Mouse (Mus musculus) embryo, embryonic 10.5 days (tissue): ENCODE data around the gene Clhc1.
"Not testable (repeated sequence)": the region's sequence is repeated elsewhere in the genome, so short reads cannot be mapped to it uniquely, and the experiment has no call there.

Experiments used
- DNase-seq: peaks from one replicate; pipeline ENCODE4 v3.0.0-alpha.2; 2015; ENCODE audit warnings: low spot score

Gene Clhc1

GRCm38 (mm10) chr11:29547752-29548503, at the start of gene Clhc1, which contains the start of gene Rps27a:
Clhc1 (plus strand) TSS chr11:29547950.
Rps27a (minus strand) TSS chr11:29548109.
- peak; percentile 93 for DNase-seq

DNA sequence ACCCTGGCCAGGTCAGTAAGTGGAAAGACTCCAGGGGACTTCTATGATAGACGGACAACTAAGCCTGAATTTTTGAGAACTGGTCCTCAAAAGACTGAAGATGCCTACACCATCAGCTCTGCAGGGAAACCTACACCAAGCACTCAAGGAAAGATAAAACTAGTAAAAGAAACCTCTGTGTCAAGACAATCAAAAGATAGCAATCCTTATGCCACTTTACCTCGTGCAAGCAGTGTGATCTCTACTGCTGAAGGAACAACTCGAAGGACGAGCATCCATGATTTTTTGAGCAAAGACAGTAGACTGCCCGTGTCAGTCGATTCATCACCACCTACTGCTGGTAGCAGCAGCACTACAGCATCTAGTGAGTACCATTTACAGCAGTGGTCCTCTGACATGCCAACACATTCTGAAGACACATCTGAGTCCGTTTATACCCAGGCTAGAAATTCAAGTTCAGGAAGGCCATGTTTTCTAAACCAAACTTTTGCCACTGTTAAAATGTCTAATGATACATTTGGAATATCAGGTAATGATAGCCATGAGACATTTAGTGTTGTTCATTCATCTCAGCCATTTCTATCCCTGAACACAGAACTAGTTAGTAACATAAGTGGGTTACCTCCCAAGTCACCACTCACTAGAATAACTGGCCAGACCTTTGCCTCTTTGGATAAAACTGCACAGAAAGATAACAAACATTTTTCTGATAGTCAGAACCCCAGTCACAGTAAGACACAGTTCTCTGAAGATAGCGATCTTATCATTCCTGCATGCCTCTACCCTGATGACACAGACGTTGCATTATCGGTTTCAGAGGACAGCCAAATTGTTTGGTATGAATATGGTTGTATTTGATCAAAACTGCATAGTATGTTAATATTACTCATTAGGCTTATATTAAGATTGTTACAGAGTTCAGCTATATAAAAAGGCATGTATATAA, 43.5 kb upstream of the Clhc1 start:
- no peak for DNase-seq

GRCm38 (mm10) chr11:29504899-29505625, 42.7 kb upstream of the Clhc1 start:
- DNase-seq, result no peak

DNA sequence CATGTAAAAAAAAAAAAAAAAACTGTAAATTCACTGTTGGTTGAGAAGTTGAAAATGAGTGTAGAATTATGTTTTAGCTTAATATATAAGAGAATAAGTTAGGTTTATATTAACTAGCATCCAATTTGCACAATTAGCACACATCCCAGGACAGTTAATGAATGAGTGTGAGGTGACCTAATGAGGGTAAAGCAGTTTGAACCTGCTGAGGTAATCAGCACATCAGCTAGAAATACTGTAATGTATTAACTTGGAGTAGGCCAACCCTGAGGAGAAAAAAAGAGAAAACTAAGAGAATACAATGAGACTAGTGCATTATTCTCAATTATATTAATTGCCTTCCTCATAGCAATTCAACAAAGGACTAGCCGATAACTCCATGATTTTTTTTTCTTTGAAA, 38.3 kb upstream of the Clhc1 start:
- DNase-seq, result no peak

DNA sequence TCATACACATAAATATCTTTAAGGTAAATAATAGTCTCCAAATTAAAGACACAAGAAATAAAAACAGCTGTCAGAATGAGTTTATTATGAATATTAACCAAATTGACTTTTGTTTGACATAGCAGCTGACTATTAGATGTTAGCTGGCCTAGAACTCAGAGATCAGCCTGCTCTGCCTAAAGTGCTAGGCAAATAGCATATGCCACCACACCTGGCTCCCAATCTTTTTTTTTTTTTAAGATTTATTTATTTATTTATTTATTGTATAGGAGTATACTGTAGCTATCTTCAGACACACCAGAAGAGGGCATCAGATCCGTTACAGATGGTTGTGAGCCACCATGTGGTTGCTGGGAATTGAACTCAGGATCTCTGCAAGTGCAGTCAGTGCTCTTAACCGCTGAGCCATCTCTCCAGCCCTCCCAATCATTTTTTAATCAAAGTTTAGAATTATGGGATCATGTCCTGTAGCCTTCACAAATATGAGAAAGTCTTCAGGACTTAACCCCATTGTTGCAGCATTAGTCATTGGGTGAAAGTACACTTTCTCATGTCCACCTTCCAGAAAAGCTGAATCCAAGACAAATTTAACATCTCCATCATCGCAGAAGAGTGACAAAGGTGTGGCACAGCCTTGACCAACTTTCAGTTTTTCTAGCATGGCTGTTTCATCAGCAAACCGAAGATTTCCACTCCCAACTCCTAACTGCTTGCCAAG, 34.8 kb upstream of the Clhc1 start:
- DNase-seq, result no peak

DNA sequence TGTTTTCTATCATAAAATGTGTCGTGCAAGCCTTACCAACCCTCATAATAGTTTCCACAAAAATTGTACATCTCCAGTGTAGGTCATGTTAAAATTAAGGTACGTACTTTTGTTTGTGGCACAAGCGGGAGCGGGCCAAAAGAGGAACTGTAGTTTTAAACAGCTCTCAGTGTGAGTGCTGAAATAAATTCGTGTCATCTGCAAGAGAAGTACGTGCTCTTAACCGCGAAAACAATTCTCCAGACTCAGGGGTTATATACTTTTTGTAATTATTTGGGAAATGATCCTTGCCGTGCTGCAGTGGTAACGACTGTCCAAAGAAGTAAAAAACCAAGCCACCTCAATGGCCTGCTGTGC, 33.4 kb upstream of the Clhc1 start:
- DNase-seq, result no peak

GRCm38 (mm10) chr11:29514682-29515412, 32.9 kb upstream of the Clhc1 start, which contains the start of gene Prorsd1:
Prorsd1 (minus strand) TSS chr11:29515033.
- peak; percentile 95 for DNase-seq

DNA sequence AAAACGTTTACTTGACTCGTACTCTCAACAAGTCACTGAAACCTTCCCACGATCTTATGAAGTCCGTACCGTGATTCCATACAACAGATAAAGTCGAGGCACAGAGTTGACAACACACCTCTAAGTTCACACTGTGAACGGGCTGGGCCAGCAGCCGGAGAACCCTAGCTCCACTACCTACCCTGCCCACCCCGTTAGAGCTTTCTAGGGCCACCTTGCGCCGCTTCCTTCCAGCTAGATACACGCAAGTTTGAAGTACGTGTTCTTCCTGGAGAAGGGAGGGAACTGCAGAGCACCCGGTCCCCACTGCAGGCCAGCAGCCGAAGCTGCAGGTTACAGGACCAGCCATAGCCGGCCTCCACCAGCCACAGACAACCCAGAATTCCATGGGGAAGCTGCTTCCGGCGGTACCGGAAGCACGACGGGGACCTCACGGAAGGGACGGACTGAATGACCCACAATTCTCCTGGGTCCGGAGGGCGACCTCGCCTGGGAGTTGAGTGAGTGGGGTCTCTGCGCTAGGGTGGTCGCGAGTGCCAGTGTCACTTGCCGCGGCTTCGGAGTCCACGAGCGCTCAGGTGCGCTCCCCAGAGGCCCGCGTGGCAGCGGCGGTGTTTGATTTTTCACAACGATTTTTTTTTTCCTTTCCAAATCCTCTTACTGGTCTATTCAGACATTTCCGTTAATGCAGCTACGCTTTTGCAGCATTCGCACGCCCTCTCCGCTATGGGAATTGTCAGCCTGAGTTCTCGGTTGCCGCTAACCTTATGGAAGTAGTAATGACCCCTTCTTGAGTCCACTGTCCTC, 21.6 kb upstream of the Clhc1 start, which contains the start of gene Mtif2:
Gene Mtif2, plus strand, starts transcription at position 421 of the 807 bp plus-strand sequence.
- peak; percentile 91 for DNase-seq

GRCm38 (mm10) chr11:29538201-29538600, 9.5 kb upstream of the Clhc1 start:
- no peak for DNase-seq

DNA sequence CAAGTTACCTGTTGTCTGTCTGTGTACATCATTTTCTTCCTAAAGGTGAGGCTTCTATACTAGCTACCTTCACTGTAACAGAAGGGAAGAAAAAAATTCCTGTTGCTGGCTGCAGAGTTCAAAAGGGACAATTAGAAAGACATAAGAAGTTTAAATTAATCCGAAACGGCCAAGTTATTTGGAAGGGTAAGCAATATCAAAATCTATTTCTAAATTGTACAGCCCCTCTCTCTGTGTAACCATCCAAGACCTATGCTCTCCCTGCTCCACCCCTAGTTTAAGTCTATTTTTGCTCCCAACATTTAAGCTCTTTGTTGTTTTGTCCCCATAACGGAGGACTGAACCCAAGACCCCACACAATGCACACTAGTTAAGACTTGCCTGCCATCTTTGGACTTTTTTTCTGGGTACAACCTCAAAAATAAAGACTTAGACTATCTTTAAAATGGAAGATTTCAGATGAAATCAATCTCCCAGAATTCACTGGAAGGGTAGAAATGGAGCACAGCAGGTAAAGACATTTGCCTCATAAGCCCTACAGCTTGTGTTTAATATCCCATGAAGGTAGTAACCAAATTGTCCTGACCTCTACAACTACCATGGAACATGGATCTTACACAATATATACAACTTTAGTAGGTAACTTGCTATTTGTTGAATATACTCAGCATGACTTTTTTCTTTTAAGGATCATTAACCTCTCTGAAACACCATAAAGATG, 3.4 kb upstream of the Clhc1 start:
- DNase-seq, result peak; percentile 5

DNA sequence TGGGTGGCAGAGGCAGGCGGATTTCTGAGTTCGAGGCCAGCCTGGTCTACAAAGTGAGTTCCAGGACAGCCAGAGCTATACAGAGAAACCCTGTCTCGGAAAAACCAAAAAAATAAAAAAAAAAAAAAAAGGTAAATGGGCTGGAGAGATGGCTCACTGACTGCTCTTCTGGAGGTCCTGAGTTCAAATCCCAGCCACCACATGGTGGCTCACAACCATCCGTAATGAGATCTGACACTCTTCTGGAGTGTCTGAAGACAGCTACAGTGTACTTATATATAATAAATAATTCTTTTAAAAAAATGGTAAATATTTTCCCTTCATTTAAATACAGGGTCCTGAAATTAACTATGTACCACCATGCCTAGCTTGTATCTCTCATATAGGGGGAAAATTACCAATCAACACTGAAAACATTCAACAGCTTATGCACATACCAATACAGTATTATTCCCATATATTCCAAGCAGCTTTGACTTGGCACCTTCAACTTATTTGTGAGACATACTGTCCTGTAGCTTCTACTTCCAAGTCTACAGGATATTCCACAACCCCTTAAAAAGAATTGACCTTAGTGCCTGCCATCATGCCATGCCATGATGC, 2.5 kb upstream of the Clhc1 start:
- DNase-seq, result peak; percentile 13

DNA sequence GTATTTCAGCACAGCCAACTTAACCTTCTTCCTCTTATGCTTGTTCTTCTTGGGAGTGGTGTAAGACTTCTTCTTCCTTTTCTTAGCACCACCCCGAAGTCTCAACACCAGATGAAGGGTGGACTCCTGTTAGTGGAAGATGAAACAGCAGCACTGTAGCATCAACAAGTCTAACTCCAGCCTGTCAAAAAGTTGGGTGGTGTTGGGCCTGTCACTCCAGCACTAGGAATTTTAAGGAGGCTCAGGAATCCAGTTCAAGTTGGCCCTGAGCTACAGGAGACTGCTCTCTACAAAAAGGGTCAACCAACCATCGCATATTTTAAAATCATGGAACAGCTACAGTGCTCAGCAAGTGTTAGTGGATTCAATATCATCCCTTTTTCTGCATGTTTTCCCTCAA, 1.5 kb upstream of the Clhc1 start:
- DNase-seq, result not testable (repeated sequence)

- peak; percentile 4 for DNase-seq
Measured at GRCm38 (mm10) chr11:29546762-29547161, 988 bp upstream of the Clhc1 start.

- no peak for DNase-seq
Measured at GRCm38 (mm10) chr11:29547249-29547751, 450 bp upstream of the Clhc1 start.

DNA sequence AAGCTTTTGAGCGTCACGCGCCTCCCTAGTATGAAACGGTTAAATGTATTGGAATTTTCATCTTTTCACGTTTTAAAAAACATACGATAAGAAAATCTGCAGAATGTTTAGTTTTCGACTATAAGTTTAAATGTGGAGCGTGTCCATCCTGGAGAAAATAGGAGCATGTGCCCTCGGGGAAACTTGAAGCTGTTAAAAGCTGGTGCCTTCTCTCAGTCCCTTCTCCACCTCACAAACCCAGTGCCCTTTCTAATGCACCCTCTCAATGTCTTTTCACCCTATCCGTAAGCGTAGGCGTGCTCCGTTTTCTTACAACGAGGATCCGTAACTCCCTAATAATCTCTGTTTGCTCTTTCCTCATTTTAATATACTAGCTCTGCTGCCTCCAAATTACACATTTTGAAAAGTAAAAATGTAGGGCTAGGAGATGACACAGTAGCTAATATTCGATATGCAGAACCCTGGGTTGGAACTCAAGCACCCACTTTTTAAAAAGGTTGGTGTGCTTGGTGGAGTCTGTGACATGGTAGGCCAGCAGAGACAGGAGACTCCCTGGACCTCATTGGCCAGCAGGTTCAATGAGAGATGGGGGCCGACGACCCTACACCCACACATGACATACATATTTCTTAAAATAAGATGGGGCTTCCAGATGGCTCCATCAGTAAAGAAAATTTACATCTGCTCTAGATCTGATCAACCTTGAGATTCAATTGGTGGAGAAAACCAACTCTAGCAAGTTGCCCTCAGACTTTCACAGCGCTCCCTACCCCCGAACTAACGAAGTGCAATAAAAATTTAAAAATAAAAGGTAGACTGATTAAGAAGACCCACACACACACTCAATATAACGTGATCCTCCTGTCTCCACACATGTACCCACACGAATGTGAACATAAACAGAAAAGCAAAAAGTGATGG, 1.0 kb downstream of the Clhc1 start:
- DNase-seq, result no peak

DNA sequence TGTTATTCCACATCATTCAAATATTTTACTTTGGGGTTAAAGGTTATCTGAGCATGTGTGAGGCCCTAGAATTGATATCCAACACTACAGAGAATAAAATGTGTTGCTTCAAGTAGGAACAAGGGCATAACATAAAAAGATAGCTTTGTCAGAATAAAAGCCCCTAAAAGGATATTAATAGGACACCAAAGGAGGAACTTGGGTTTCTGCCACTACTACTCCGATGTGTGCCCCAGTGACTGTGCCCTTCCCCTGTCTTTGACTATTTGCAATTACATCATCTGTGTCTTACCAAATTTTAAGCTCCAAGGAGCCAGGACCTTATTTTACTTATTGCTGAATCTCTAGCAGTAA, 1.7 kb downstream of the Clhc1 start:
- no peak for DNase-seq

- no peak for DNase-seq
Measured at GRCm38 (mm10) chr11:29560452-29560851, 12.7 kb downstream of the Clhc1 start.

- DNase-seq, result no peak
Measured at GRCm38 (mm10) chr11:29560990-29561389, 13.2 kb downstream of the Clhc1 start.
